Mouse (Mus musculus) G1E (cell line): ENCODE data around the gene Fam221b.

ENCODE experiments used
- CTCF ChIP-seq: IDR thresholded peaks from 2 replicates; pipeline ENCODE4 v1.5.1; 2012; ENCODE audit warnings: low read depth, low read length, inconsistent platforms, mixed read lengths
- GATA1 ChIP-seq: IDR thresholded peaks from 2 replicates; pipeline ENCODE4 v1.6.1; 2012; ENCODE audit warnings: borderline replicate concordance, low read length, inconsistent platforms, mixed read lengths
- GATA2 ChIP-seq: IDR thresholded peaks from 2 replicates; pipeline ENCODE4 v1.6.1; 2012; ENCODE audit warnings: low read depth, low read length, inconsistent platforms, borderline replicate concordance
- POLR2AphosphoS5 ChIP-seq: IDR thresholded peaks from 2 replicates; pipeline ENCODE4 v1.6.1; 2012; ENCODE audit warnings: low read depth, low read length, inconsistent platforms; ENCODE audit not compliant: insufficient replicate concordance
- TAL1 ChIP-seq: conservative IDR thresholded peaks from 2 replicates; pipeline ENCODE4 v1.6.1; 2012; ENCODE audit warnings: low read depth, low read length, inconsistent platforms, mixed read lengths

GRCm38 (mm10) chr4:43672070-43672469 lies 3.1 kb upstream of the Fam221b start:
- TF ChIP-seq CTCF (peak; percentile 59), POLR2AphosphoS5 (no peak), TAL1 (no peak), GATA2 (no peak), GATA1 (no peak)
